Mouse (Mus musculus): ENCODE results near the gene Zglp1. TPM values are rescaled to one million over a fixed set of nuclear protein-coding genes. Genes with fewer than 3 reads are reported as not detected.

The Zglp1 gene
- polyA plus RNA-seq, 1 experiment from 2014 or later: 1.9 TPM

DNA sequence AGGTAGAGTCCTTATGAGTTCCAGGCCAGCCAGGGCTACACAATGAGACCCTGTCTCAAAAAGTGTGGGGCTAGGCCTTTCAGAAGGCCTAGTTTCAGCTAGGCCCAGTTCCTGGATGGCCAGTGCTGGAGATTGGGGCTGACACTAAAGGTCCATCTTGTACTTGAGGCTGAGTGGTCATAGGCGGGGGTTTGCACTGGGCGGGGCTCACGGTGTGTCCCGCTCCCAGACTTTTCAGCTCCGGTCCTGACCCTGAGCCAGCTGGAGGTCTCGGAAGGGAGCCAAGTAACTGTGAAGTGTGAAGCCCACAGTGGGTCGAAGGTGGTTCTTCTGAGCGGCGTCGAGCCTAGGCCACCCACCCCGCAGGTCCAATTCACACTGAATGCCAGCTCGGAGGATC lies 40.0 kb downstream of the Zglp1 start:
- Histone ChIP-seq H3K9ac (ENCODE audit: low read length) (no peak overlapping the region), H3K4me2 (ENCODE audit: low read depth) (no peak overlapping the region), H3K27me3 (ENCODE audit: control insufficient read depth, insufficient read depth, low read length) (peaks cover 30% of the 10 kb centered on the region), H3K4me3 (ENCODE audit: low read depth, low read length) (no peak overlapping the region), H3K9me3 (ENCODE audit: control insufficient read depth, low read length) (no peaks in the 10 kb centered on the region), H3K4me1 (ENCODE audit: control insufficient read depth, insufficient read depth, low read length) (peaks cover 10% of the 10 kb centered on the region), H3K27ac (ENCODE audit: low read depth, low read length) (no peak overlapping the region), H3K36me3 (ENCODE audit: control insufficient read depth, insufficient read depth, low read length) (no peaks in the 10 kb centered on the region)
- no peak for ATAC-seq (ENCODE audit: insufficient read depth, low FRiP score, low TSS enrichment)
- no peak for DNase-seq (ENCODE audit: low spot score)
- WGBS: 81% methylated on average over 12 of the region's 12 CpGs

DNA sequence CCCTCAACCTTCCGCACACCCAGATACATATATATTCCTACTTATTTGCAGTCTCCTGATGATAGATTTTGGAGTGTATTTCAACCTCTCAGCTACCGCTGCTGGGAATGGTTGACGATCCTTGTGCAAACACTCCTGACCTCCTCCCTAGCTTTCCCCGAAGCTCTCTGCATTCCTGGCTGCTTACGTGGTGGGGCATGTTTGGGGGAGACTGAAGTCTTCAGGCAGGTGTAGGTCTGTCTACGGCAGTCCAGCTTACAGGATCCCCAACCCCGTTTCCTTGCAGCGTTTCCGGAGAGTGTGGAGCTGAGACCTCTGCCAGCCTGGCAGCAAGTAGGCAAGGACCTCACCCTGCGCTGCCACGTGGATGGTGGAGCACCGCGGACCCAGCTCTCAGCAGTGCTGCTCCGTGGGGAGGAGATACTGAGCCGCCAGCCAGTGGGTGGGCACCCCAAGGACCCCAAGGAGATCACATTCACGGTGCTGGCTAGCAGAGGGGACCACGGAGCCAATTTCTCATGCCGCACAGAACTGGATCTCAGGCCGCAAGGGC lies 41.6 kb downstream of the Zglp1 start:
- Histone ChIP-seq H3K27me3 (ENCODE audit: control insufficient read depth, insufficient read depth, low read length) (peaks cover 17% of the 10 kb centered on the region), H3K9ac (ENCODE audit: low read length) (no peak overlapping the region), H3K9me3 (ENCODE audit: control insufficient read depth, low read length) (no peaks in the 10 kb centered on the region), H3K36me3 (ENCODE audit: control insufficient read depth, insufficient read depth, low read length) (no peaks in the 10 kb centered on the region), H3K4me3 (ENCODE audit: low read depth, low read length) (no peak overlapping the region), H3K4me1 (ENCODE audit: control insufficient read depth, insufficient read depth, low read length) (no peaks in the 10 kb centered on the region; the same call in 1 of the 2 replicates), H3K27ac (ENCODE audit: low read depth, low read length) (no peak overlapping the region), H3K4me2 (ENCODE audit: low read depth) (no peak overlapping the region)
- DNase-seq (ENCODE audit: low spot score) (no peak), ATAC-seq (ENCODE audit: insufficient read depth, low FRiP score, low TSS enrichment) (no peak)
- WGBS: 79% methylated on average over 19 of the region's 19 CpGs

DNA sequence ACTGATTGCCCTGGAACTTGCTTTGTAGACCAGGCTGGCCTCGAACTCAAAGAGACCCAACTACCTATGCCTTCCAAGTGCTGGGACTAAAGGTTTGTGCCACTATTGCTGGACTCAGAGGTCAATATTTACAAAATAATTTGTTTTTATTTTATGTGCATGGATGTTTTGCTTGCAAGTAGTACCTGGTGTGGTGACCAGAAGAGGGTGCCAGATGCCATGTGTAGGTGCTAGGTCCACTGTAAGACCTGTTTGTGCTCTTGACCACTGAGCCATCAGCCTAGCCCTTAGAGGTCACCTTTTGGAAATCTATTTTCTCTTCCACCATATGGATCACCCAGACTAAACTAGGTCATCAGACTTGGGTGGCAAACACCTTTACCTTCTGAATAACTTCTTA lies 44.2 kb downstream of the Zglp1 start:
- DNase-seq (ENCODE audit: low spot score) (no peak), ATAC-seq (ENCODE audit: insufficient read depth, low FRiP score, low TSS enrichment) (no peak)
- Histone ChIP-seq H3K27ac (ENCODE audit: low read depth, low read length) (no peak overlapping the region), H3K9me3 (ENCODE audit: control insufficient read depth, low read length) (no peaks in the 10 kb centered on the region), H3K4me1 (ENCODE audit: control insufficient read depth, insufficient read depth, low read length) (no peaks in the 10 kb centered on the region; the same call in 1 of the 2 replicates), H3K36me3 (ENCODE audit: control insufficient read depth, insufficient read depth, low read length) (no peaks in the 10 kb centered on the region), H3K4me3 (ENCODE audit: low read depth, low read length) (no peak overlapping the region), H3K4me2 (ENCODE audit: low read depth) (no peak overlapping the region), H3K27me3 (ENCODE audit: control insufficient read depth, insufficient read depth, low read length) (peaks cover 6% of the 10 kb centered on the region), H3K9ac (ENCODE audit: low read length) (no peak overlapping the region)
- 81% methylated on average over 1 of the region's 1 CpGs for WGBS

DNA sequence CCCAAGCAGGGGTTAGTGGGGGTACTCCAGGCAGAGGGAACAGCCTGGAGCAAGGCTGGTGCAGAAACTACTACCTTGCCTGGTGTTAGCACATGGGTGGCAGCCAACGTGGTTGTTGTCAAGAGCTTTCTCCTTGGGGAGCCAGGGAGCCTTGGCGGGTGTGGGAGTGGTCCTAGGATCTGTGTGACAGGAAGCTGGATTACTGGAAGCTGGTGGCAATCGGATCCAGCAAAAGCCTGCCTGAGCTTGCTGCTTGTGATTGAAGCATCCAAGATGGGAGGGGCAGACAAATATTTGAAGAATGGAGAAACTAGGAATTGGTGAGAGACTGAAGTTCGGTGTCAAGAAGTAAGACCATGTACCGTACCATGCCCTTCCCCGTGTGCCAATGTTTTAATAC lies 44.6 kb downstream of the Zglp1 start:
- ATAC-seq (ENCODE audit: insufficient read depth, low FRiP score, low TSS enrichment) (no peak), DNase-seq (ENCODE audit: low spot score) (no peak)
- no peak overlapping the region for H3K4me2 ChIP-seq (ENCODE audit: low read depth)
- H3K36me3 ChIP-seq (ENCODE audit: control insufficient read depth, insufficient read depth, low read length): no peaks in the 10 kb centered on the region
- 63% methylated on average over 6 of the region's 6 CpGs for WGBS
- no peak overlapping the region for H3K9ac ChIP-seq (ENCODE audit: low read length)
- no peak overlapping the region for H3K4me3 ChIP-seq (ENCODE audit: low read depth, low read length)
- H3K9me3 ChIP-seq (ENCODE audit: control insufficient read depth, low read length): no peaks in the 10 kb centered on the region
- H3K4me1 ChIP-seq (ENCODE audit: control insufficient read depth, insufficient read depth, low read length): no peaks in the 10 kb centered on the region
- H3K27me3 ChIP-seq (ENCODE audit: control insufficient read depth, insufficient read depth, low read length): peaks cover 10% of the 10 kb centered on the region
- H3K27ac ChIP-seq (ENCODE audit: low read depth, low read length): no peak overlapping the region

DNA sequence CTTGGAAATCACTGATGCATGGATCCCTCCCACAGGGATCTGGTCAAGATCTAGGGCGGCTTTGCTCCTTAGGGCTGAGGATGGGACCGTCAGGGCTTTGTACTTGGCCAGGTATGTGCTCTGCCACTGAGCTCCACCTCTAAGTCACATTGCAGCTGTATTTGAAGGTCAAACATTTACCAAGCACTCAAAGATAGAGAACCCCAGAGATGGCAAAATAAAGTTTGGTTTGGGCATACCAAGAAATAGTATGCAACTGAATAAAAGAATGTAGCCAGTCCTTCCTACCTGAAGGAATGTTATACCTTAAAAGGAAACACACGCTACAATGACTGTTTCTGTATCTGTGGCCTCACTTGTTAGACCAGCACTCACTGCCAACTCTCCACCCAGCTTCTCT lies 45.5 kb downstream of the Zglp1 start:
- peaks cover 19% of the 10 kb centered on the region for H3K27me3 ChIP-seq (ENCODE audit: control insufficient read depth, insufficient read depth, low read length)
- H3K4me2 ChIP-seq (ENCODE audit: low read depth): no peak overlapping the region
- no peak for ATAC-seq (ENCODE audit: insufficient read depth, low FRiP score, low TSS enrichment)
- H3K9me3 ChIP-seq (ENCODE audit: control insufficient read depth, low read length): no peaks in the 10 kb centered on the region
- no peak for DNase-seq (ENCODE audit: low spot score)
- no peak overlapping the region for H3K9ac ChIP-seq (ENCODE audit: low read length)
- no peak overlapping the region for H3K4me3 ChIP-seq (ENCODE audit: low read depth, low read length)
- H3K4me1 ChIP-seq (ENCODE audit: control insufficient read depth, insufficient read depth, low read length): no peaks in the 10 kb centered on the region
- 81% methylated on average over 3 of the region's 3 CpGs for WGBS
- no peaks in the 10 kb centered on the region for H3K36me3 ChIP-seq (ENCODE audit: control insufficient read depth, insufficient read depth, low read length)
- H3K27ac ChIP-seq (ENCODE audit: low read depth, low read length): no peak overlapping the region

DNA sequence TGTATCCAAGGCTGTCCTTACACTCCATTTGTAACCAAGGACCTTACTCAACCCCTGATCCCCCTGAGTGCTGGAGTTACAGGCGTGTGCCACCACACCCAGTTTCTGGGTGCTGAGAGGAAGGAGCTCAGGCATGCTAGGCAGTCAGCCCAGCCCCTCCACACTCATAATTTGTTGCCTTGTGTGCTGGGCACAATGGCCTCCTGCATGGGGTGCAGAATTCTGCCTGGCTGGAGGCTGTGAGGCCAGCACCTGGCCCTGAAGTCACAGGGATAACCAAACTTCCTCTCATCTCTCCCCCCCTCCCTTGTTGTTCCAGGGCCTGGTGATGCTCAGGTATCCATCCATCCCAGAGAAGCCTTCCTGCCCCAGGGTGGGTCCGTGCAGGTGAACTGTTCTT lies 48.3 kb downstream of the Zglp1 start:
- Histone ChIP-seq H3K27ac (ENCODE audit: low read depth, low read length) (no peak overlapping the region), H3K4me3 (ENCODE audit: low read depth, low read length) (no peak overlapping the region), H3K9me3 (ENCODE audit: control insufficient read depth, low read length) (no peaks in the 10 kb centered on the region), H3K36me3 (ENCODE audit: control insufficient read depth, insufficient read depth, low read length) (no peaks in the 10 kb centered on the region), H3K4me2 (ENCODE audit: low read depth) (no peak overlapping the region), H3K27me3 (ENCODE audit: control insufficient read depth, insufficient read depth, low read length) (peaks cover 43% of the 10 kb centered on the region), H3K4me1 (ENCODE audit: control insufficient read depth, insufficient read depth, low read length) (peaks cover 6% of the 10 kb centered on the region; the same call in 1 of the 2 replicates), H3K9ac (ENCODE audit: low read length) (no peak overlapping the region)
- ATAC-seq (ENCODE audit: insufficient read depth, low FRiP score, low TSS enrichment) (no peak), DNase-seq (ENCODE audit: low spot score) (no peak)
- 85% methylated on average over 2 of the region's 2 CpGs for WGBS

DNA sequence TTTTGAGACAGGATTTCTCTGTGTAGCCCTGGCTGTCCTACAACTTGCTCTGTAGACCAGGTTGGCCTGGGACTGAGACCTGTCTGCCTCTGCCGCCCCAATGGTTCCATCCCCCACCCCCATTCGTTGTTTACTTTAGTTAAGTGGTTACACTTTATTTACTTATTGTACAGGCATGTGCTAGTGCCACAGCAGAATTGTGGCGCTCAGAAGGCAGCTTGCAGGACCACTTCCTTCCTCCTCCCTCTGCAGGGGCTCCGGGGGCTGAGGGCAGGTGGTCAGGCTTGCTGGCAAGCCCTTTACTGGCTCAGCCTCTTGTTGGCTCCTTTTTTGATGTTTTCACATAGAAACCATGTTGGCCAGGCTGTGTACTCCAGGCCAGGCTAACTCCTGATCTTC lies 49.7 kb downstream of the Zglp1 start:
- no peak overlapping the region for H3K4me2 ChIP-seq (ENCODE audit: low read depth)
- H3K4me3 ChIP-seq (ENCODE audit: low read depth, low read length): no peak overlapping the region
- H3K4me1 ChIP-seq (ENCODE audit: control insufficient read depth, insufficient read depth, low read length): peaks cover 6% of the 10 kb centered on the region; the same call in 1 of the 2 replicates
- no peak overlapping the region for H3K27ac ChIP-seq (ENCODE audit: low read depth, low read length)
- DNase-seq (ENCODE audit: low spot score) (no peak), ATAC-seq (ENCODE audit: insufficient read depth, low FRiP score, low TSS enrichment) (no peak)
- no peak overlapping the region for H3K9ac ChIP-seq (ENCODE audit: low read length)
- H3K9me3 ChIP-seq (ENCODE audit: control insufficient read depth, low read length): no peaks in the 10 kb centered on the region
- peaks cover 43% of the 10 kb centered on the region for H3K27me3 ChIP-seq (ENCODE audit: control insufficient read depth, insufficient read depth, low read length)
- H3K36me3 ChIP-seq (ENCODE audit: control insufficient read depth, insufficient read depth, low read length): no peaks in the 10 kb centered on the region
- 40% methylated on average over 4 of the region's 4 CpGs for WGBS

DNA sequence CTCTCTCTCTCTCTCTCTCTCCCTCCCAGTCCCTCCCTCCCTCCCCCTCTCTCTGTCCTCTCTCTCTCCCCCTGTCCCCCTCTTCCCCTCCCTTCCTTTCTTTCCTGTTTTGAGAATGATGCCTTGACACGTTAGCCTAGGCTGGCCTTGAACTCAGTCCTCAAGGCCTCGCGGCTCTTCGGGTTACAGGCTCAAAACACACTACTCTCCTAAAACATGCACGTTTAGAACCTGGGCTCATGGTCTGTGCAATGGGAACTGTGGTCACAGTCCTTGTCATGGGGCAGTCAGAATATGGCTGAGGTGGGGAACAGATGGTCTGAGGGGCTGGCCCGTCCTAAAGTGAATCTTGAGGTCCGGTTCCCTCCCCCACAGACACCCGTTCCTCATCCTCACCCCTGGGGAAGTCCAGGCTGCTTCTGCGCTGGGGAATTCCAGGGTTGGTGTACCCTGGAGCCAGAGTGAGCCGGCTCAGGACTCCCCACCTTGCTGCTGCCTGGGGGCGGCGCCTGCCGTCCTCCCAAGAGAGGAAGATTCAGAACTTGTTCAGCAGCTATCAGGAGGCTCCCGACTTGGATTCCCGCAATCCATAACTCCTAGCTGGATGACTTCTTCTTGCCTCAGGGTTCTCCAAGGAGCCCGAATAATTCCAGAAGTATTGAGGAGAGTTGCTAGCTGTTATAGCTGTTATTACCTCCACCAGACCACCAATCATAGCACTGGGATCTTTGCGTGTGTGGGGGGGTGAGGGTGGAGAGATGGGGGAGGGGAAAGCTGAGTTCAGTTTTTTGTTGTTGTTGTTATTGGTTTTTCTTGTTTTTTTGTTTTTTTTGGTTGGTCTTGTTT lies 50.3 kb downstream of the Zglp1 start:
- Histone ChIP-seq H3K27ac (ENCODE audit: low read depth, low read length) (no peak overlapping the region), H3K4me3 (ENCODE audit: low read depth, low read length) (no peak overlapping the region; the same call in 1 of the 2 replicates), H3K9ac (ENCODE audit: low read length) (no peak overlapping the region), H3K36me3 (ENCODE audit: control insufficient read depth, insufficient read depth, low read length) (no peaks in the 10 kb centered on the region), H3K4me1 (ENCODE audit: control insufficient read depth, insufficient read depth, low read length) (peaks cover 6% of the 10 kb centered on the region; the same call in 1 of the 2 replicates), H3K4me2 (ENCODE audit: low read depth) (no peak overlapping the region), H3K9me3 (ENCODE audit: control insufficient read depth, low read length) (no peaks in the 10 kb centered on the region), H3K27me3 (ENCODE audit: control insufficient read depth, insufficient read depth, low read length) (peaks cover 43% of the 10 kb centered on the region)
- DNase-seq (ENCODE audit: low spot score) (no peak), ATAC-seq (ENCODE audit: insufficient read depth, low FRiP score, low TSS enrichment) (no peak)
- 6% methylated on average over 17 of the region's 17 CpGs for WGBS
